Mouse (Mus musculus) megakaryocyte-erythroid progenitor cell, adult 5 weeks (primary cell): Measurements from ENCODE around the gene Cmtm1. TPM values are rescaled to one million over a fixed set of nuclear protein-coding genes. Genes with fewer than 3 reads are reported as not detected.

Experiments used
- polyA plus RNA-seq: library from polyadenylated mRNA; stranded (reverse); fragments of >175 nt; gene quantifications from 2 replicates; pipeline ENCODE4 v1.2.3, GENCODE M21; 2012

The Cmtm1 gene
- polyA plus RNA-seq = not detected in 2 replicates

GRCm38 (mm10) chr8:104309441-104310155 is at the start of gene Cmtm1, which contains the start of gene Gm45711:
Gene Cmtm1 (minus strand): TSS chr8:104310145.
Gene Gm45711 (minus strand): TSS chr8:104310081.

GRCm38 (mm10) chr8:104339229-104339982 is 29.5 kb upstream of the Cmtm1 start, which contains the start of gene Cmtm3:
Gene Cmtm3 (plus strand): TSS chr8:104339410.

GRCm38 (mm10) chr8:104321930-104322329 is 12.0 kb upstream of the Cmtm1 start, which contains the start of gene Cmtm2b:
Gene Cmtm2b (plus strand): TSS chr8:104322230.

GRCm38 (mm10) chr8:104321267-104321666 is 11.3 kb upstream of the Cmtm1 start, which contains the start of gene Gm11020:
Gene Gm11020 (plus strand): TSS chr8:104321567.

GRCm38 (mm10) chr8:104293081-104293480 is 16.9 kb downstream of the Cmtm1 start, which contains the start of gene Cmtm2a:
Gene Cmtm2a (minus strand): TSS chr8:104293181.

GRCm38 (mm10) chr8:104250439-104251367 is 59.2 kb downstream of the Cmtm1 start, which contains the start of gene Cklf:
Gene Cklf (plus strand): TSS chr8:104250861.

GRCm38 (mm10) chr8:104248276-104248675 is 61.7 kb downstream of the Cmtm1 start, which contains the start of gene Tk2:
Gene Tk2 (minus strand): TSS chr8:104248558.

Other genes starting within 250 kb of the Cmtm1 start
- gene Cdh5, start 208.5 kb downstream of the Cmtm1 start, polyA plus RNA-seq = 0.01 TPM in 1 of 2 replicates, not detected in the other
- not detected in 2 replicates for gene Bean1, start 139.7 kb downstream of the Cmtm1 start, polyA plus RNA-seq
- 15.8 and 17.6 TPM in 2 replicates for gene Tk2, start 61.6 kb downstream of the Cmtm1 start, polyA plus RNA-seq
- gene Cklf, start 59.3 kb downstream of the Cmtm1 start, polyA plus RNA-seq = 6.2 and 11.1 TPM in 2 replicates
- not detected in 2 replicates for gene Cmtm2a, start 17.0 kb downstream of the Cmtm1 start, polyA plus RNA-seq
- not detected in 2 replicates for gene Gm45711, start 64 bp downstream of the Cmtm1 start, polyA plus RNA-seq
- gene Gm11020, start 11.4 kb upstream of the Cmtm1 start, polyA plus RNA-seq = not detected in 2 replicates
- gene Cmtm2b, start 12.1 kb upstream of the Cmtm1 start, polyA plus RNA-seq = not detected in 2 replicates
- 79.5 and 81.5 TPM in 2 replicates for gene Cmtm3, start 29.3 kb upstream of the Cmtm1 start, polyA plus RNA-seq
- gene Cmtm4, start 85.7 kb upstream of the Cmtm1 start, polyA plus RNA-seq = 0.90 and 0.96 TPM in 2 replicates
- gene Dync1li2, start 132.9 kb upstream of the Cmtm1 start, polyA plus RNA-seq = 13.9 and 20.8 TPM in 2 replicates
- gene Terb1, start 199.8 kb upstream of the Cmtm1 start, polyA plus RNA-seq = 0.03 TPM in 1 of 2 replicates, not detected in the other
- 7.5 and 9.9 TPM in 2 replicates for gene Nae1, start 224.5 kb upstream of the Cmtm1 start, polyA plus RNA-seq
- 0.45 and 0.70 TPM in 2 replicates for gene Car7, start 224.5 kb upstream of the Cmtm1 start, polyA plus RNA-seq